Mouse (Mus musculus) C2C12 (cell line): Measurements from ENCODE around the gene Ahdc1.

Experiments used
- CEBPB ChIP-seq: IDR thresholded peaks from one replicate; pipeline ENCODE4 v1.6.1; 2011; ENCODE audit warnings: low read depth, mild to moderate bottlenecking, control low read depth, moderate library complexity
- CTCF ChIP-seq: IDR thresholded peaks from one replicate; pipeline ENCODE4 v1.5.1; 2011; ENCODE audit not compliant: control insufficient read depth, insufficient read depth, insufficient read length
- FOSL1 ChIP-seq: IDR thresholded peaks from one replicate; pipeline ENCODE4 v1.8.0; 2011; ENCODE audit warnings: mild to moderate bottlenecking, low read length; ENCODE audit not compliant: poor library complexity, insufficient read depth, severe bottlenecking
- MAX ChIP-seq: IDR thresholded peaks from one replicate; pipeline ENCODE4 v1.6.1; 2011; ENCODE audit warnings: mild to moderate bottlenecking, control low read depth
- MYOD1 ChIP-seq: IDR thresholded peaks from one replicate; pipeline ENCODE4 v1.6.1; 2011; ENCODE audit warnings: low read depth; ENCODE audit not compliant: control insufficient read depth, insufficient read length
- USF1 ChIP-seq: IDR thresholded peaks from one replicate; pipeline ENCODE4 v1.6.1; 2011; ENCODE audit warnings: low read depth, mild to moderate bottlenecking, control low read depth, moderate library complexity

- TF ChIP-seq CTCF (no peak), FOSL1 (no peak), MAX (no peak), MYOD1 (no peak), CEBPB (no peak), USF1 (no peak)
These were observed 28.1 kb upstream of the Ahdc1 start for GRCm38 (mm10) chr4:132982999-132983398.
